In genomic region chr6:83325525-83326393, GRCm38 (mm10) we compare ENCODE assay signal across 8 mouse cellular contexts. TPM values are rescaled to one million over a fixed set of nuclear protein-coding genes. Genes with fewer than 3 reads are reported as not detected.
DNase-seq lines count a peak whose midpoint lies in the region; ATAC-seq and TF ChIP-seq lines count a peak whose summit lies in the region.

Gene Mthfd2, minus strand, starts transcription at chr6:83325908.
Gene Mob1a, plus strand, starts transcription at chr6:83326016.

- H3K9me3 ChIP-seq in ES-Bruce4 (replicated peaks; ENCODE audit: control insufficient read depth, insufficient read depth, low read length, poor library complexity, severe bottlenecking): no peaks in the 10 kb centered on the region
- H3K9me3 ChIP-seq in forebrain, embryonic 13.5 days (replicated peaks): no peaks in the 10 kb centered on the region
- no peaks in the 10 kb centered on the region for H3K9me3 ChIP-seq in liver, postnatal 0 days (ENCODE audit: low read length)
- no peaks in the 10 kb centered on the region for H3K9me3 ChIP-seq in neural tube, embryonic 14.5 days (ENCODE audit: control insufficient read depth, low read length)

- peak; percentile 99 for ATAC-seq in cerebellum, adult (ENCODE audit: insufficient number of reproducible peaks, low FRiP score, low TSS enrichment)
- ATAC-seq in forebrain, embryonic 13.5 days: peak; percentile 99
- peak; percentile 98 for ATAC-seq in liver, postnatal 0 days
- peak; percentile 98 for ATAC-seq in neural tube, embryonic 14.5 days (ENCODE audit: low read depth)

- TF ChIP-seq EP300 in ES-Bruce4 (IDR thresholded peaks at IDR 0.05; ENCODE audit: insufficient read depth, low read depth, low read length): no peak
- TF ChIP-seq EP300 in liver, postnatal 0 days (IDR thresholded peaks at IDR 0.05; ENCODE audit: low read depth): peak; percentile 84

- peaks cover 15% of the 10 kb centered on the region for H3K36me3 ChIP-seq in ES-Bruce4 (ENCODE audit: control insufficient read depth, insufficient read depth, low read length, poor library complexity, severe bottlenecking)
- peaks cover 16% of the 10 kb centered on the region for H3K36me3 ChIP-seq in forebrain, embryonic 13.5 days (ENCODE audit: poor library complexity, severe bottlenecking)
- peaks cover 24% of the 10 kb centered on the region for H3K36me3 ChIP-seq in liver, postnatal 0 days (replicated peaks; ENCODE audit: insufficient read depth, low read length)
- H3K36me3 ChIP-seq in neural tube, embryonic 14.5 days (ENCODE audit: control insufficient read depth, insufficient read depth, low read length): peaks cover 8% of the 10 kb centered on the region

- H3K27ac ChIP-seq in ES-Bruce4 (ENCODE audit: insufficient read depth, low read length): peak within 1 kb of the TSS; percentile 32; the same call in 1 of the 2 replicates
- peak within 1 kb of the TSS; percentile 86 for H3K27ac ChIP-seq in forebrain, embryonic 13.5 days
- H3K27ac ChIP-seq in liver, postnatal 0 days (ENCODE audit: low read depth): peak within 1 kb of the TSS; percentile 97
- H3K27ac ChIP-seq in neural tube, embryonic 14.5 days (ENCODE audit: low read depth, low read length): peak within 1 kb of the TSS; percentile 71

- intact Hi-C loops in heart, postnatal 10 days (cut with DNase I): loop anchor here (10.0 kb wide), 1 partner anchor 551 kb away; the partner anchor contains the start of gene Hk2

- no peak for TF ChIP-seq CTCF in ES-Bruce4 (IDR thresholded peaks at IDR 0.05; ENCODE audit: low read depth, low read length)
- no peak for TF ChIP-seq CTCF in liver, postnatal 0 days (IDR thresholded peaks at IDR 0.05; ENCODE audit: low read depth)

- H3K4me1 ChIP-seq in ES-Bruce4 (ENCODE audit: control insufficient read depth, insufficient read depth, low read length): no peaks in the 10 kb centered on the region
- peaks cover 17% of the 10 kb centered on the region for H3K4me1 ChIP-seq in forebrain, embryonic 13.5 days
- H3K4me1 ChIP-seq in liver, postnatal 0 days (ENCODE audit: insufficient read depth): peaks cover 14% of the 10 kb centered on the region
- peaks cover 6% of the 10 kb centered on the region for H3K4me1 ChIP-seq in neural tube, embryonic 14.5 days (ENCODE audit: control insufficient read depth, insufficient read depth, low read length)

- H3K4me3 ChIP-seq in ES-Bruce4 (ENCODE audit: low read depth, low read length): peak within 1 kb of the TSS; percentile 100
- H3K4me3 ChIP-seq in forebrain, embryonic 13.5 days: peak within 1 kb of the TSS; percentile 71
- peak within 1 kb of the TSS; percentile 84 for H3K4me3 ChIP-seq in liver, postnatal 0 days (ENCODE audit: low read depth, low read length)
- peak within 1 kb of the TSS; percentile 74 for H3K4me3 ChIP-seq in neural tube, embryonic 14.5 days (ENCODE audit: low read depth, low read length)

- peak; percentile 84 for TF ChIP-seq POLR2A in ES-Bruce4 (IDR thresholded peaks at IDR 0.05; ENCODE audit: insufficient read depth, low read length)

- 1% methylated on average over 64 of the region's 65 CpGs for WGBS in forebrain, embryonic 13.5 days
- WGBS in large intestine, adult 2 months: 1% methylated on average over 65 of the region's 65 CpGs
- under 1% methylated on average over 60 of the region's 65 CpGs for WGBS in liver, postnatal 0 days (ENCODE audit: insufficient replicate concordance)
- 1% methylated on average over 65 of the region's 65 CpGs for WGBS in neural tube, embryonic 14.5 days

- peak; percentile 96 to 97 for DNase-seq in heart, postnatal 10 days
- peak; percentile 95 for DNase-seq in large intestine, adult 2 months (ENCODE audit: low read depth, low spot score)
- peak; percentile 95 for DNase-seq in liver, postnatal 0 days
- DNase-seq in testis, postnatal 10 days (ENCODE audit: low spot score): peak; percentile 93

- H3K4me2 ChIP-seq in forebrain, embryonic 13.5 days: peak within 1 kb of the TSS; percentile 84
- H3K4me2 ChIP-seq in liver, postnatal 0 days (ENCODE audit: low read depth, low read length): peak within 1 kb of the TSS; percentile 96
- peak within 1 kb of the TSS; percentile 54 for H3K4me2 ChIP-seq in neural tube, embryonic 14.5 days (ENCODE audit: low read depth, low read length)

- no peaks in the 10 kb centered on the region for H3K27me3 ChIP-seq in ES-Bruce4 (ENCODE audit: control insufficient read depth, insufficient read depth, low read length, poor library complexity, severe bottlenecking)
- H3K27me3 ChIP-seq in forebrain, embryonic 13.5 days: no peaks in the 10 kb centered on the region
- H3K27me3 ChIP-seq in liver, postnatal 0 days (ENCODE audit: insufficient read depth, low read length): no peaks in the 10 kb centered on the region
- no peaks in the 10 kb centered on the region for H3K27me3 ChIP-seq in neural tube, embryonic 14.5 days (ENCODE audit: control insufficient read depth, insufficient read depth, low read length)

- peak within 1 kb of the TSS; percentile 93 for H3K9ac ChIP-seq in ES-Bruce4 (ENCODE audit: low read depth, poor library complexity, severe bottlenecking)
- H3K9ac ChIP-seq in forebrain, embryonic 13.5 days: peak within 1 kb of the TSS; percentile 95
- peak within 1 kb of the TSS; percentile 89 for H3K9ac ChIP-seq in liver, postnatal 0 days (replicated peaks)
- H3K9ac ChIP-seq in neural tube, embryonic 14.5 days (replicated peaks; ENCODE audit: low read depth, low read length): peak within 1 kb of the TSS; percentile 79

RNA-seq across cellular contexts. Expression of gene Mthfd2, which starts in this region (rescaled TPM):
- polyA plus RNA-seq in ES-Bruce4 (2011; ENCODE audit: insufficient read depth, insufficient read length, low read depth, missing spikeins): 58.4 and 63.8 TPM in 2 replicates
- 29.4 and 32.5 TPM in 2 replicates for polyA plus RNA-seq in forebrain, embryonic 13.5 days (2015; fragmentation: Nextera tagmentation; extraction: Ambion mirVana)
- total RNA-seq in heart, postnatal 10 days (2021): 1 to 10 TPM; 5.0 to 5.4 TPM
- polyA plus RNA-seq in large intestine, adult 2 months (2012; rRNA removed): 7.6 and 9.6 TPM in 2 replicates
- polyA plus RNA-seq in liver, postnatal 0 days (2015; fragmentation: Nextera tagmentation; extraction: Ambion mirVana): 16.6 and 20.9 TPM in 2 replicates
- 28.7 and 30.7 TPM in 2 replicates for polyA plus RNA-seq in neural tube, embryonic 14.5 days (2014; fragmentation: Nextera tagmentation; extraction: Ambion mirVana)

RNA-seq across cellular contexts. Expression of gene Mob1a, which starts in this region (rescaled TPM):
- 49.5 and 62.1 TPM in 2 replicates for polyA plus RNA-seq in ES-Bruce4 (2011; ENCODE audit: insufficient read depth, insufficient read length, low read depth, missing spikeins)
- polyA plus RNA-seq in forebrain, embryonic 13.5 days (2015; fragmentation: Nextera tagmentation; extraction: Ambion mirVana): 35.7 and 39.3 TPM in 2 replicates
- total RNA-seq in heart, postnatal 10 days (2021): 10 to 100 TPM; 30.5 to 35.1 TPM
- 24.2 and 28.6 TPM in 2 replicates for polyA plus RNA-seq in large intestine, adult 2 months (2012; rRNA removed)
- polyA plus RNA-seq in liver, postnatal 0 days (2015; fragmentation: Nextera tagmentation; extraction: Ambion mirVana): 17.2 and 20.9 TPM in 2 replicates
- polyA plus RNA-seq in neural tube, embryonic 14.5 days (2014; fragmentation: Nextera tagmentation; extraction: Ambion mirVana): 22.3 and 32.2 TPM in 2 replicates

Comparison
In these comparisons a context has a peak if more than half of its experiments do, and no peak if none do; other contexts are left out.
1. Peak in every context shown above with its lines: DNase-seq, ATAC-seq, H3K4me3 ChIP-seq and H3K27ac ChIP-seq.
2. H3K27ac ChIP-seq: peak in every context shown above with its lines; median percentile 97 in liver, postnatal 0 days; 86 in forebrain, embryonic 13.5 days; 71 in neural tube, embryonic 14.5 days; 32 in ES-Bruce4.